Mouse (Mus musculus) E14TG2a.4 (cell line): ENCODE results near the gene Ung.

Experiments used
- CTCF ChIP-seq: conservative IDR thresholded peaks from 2 replicates; pipeline ENCODE4 v1.5.1; 2014; ENCODE audit warnings: low read length
- POU5F1 ChIP-seq: IDR thresholded peaks from 2 replicates; pipeline ENCODE4 v1.6.1; 2014; ENCODE audit warnings: low read length, borderline replicate concordance

- TF ChIP-seq CTCF = no peak
- no peak for TF ChIP-seq POU5F1
These were observed at the start of gene Ung for GRCm38 (mm10) chr5:114130211-114130605.
